Mouse (Mus musculus): ENCODE data around the gene Lingo3.

GRCm38 (mm10) chr10:80864446-80864845 lies 20.6 kb upstream of the Lingo3 start:
- TF ChIP-seq POLR2A (IDR thresholded peaks at IDR 0.05; ENCODE audit: borderline replicate concordance, low read depth, low read length): no peak
- TF ChIP-seq CTCF (IDR thresholded peaks at IDR 0.05; ENCODE audit: low read depth, low read length): no peak
